Mouse (Mus musculus) left cerebral cortex, postnatal 36 days (tissue): Measurements from ENCODE around the gene Mei1. TPM values are rescaled to one million over a fixed set of nuclear protein-coding genes. Genes with fewer than 3 reads are reported as not detected.
"Not testable (repeated sequence)": the region's sequence is repeated elsewhere in the genome, so short reads cannot be mapped to it uniquely, and the experiment has no call there.

Experiments used
- DNase-seq, 2 experiments: peaks; one replicate each; pipeline ENCODE4 v3.0.0; 2021 to 2022; ENCODE audit warnings: low spot score in 2 of 2, mixed read lengths in 1 of 2
- intact Hi-C: fragments of 180-260 bp; cut with DNase I; formaldehyde crosslinking; loops from one replicate; pipeline ENCODE4 v1.15.1; 2025
- total RNA-seq, 2 experiments: library from RNA; stranded (reverse); gene quantifications; 2 replicates each; pipeline ENCODE4 v1.2.3; 2021

Mei1 gene
- total RNA-seq, 2 experiments from 2014 or later, result 3.4 to 3.6 TPM

DNA sequence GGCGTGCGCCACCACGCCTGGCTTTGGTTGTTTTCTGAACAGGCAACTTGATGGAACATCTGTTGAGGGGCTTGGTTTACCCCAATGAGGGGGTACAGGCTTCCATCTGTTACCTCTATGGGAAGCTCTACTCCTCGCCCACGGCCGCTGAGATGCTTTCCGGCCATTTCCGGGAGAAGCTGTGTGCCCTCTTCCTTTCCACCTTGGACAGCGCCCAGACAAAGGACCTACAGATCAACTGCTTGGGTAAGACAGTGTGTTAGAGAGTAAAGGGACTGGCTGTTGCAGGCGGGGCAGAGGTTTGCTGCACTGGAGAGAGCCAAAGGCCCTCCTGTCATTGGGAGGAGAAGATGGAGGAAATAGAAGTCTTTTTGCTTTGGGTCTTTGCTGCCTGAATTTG, 10.1 kb downstream of the Mei1 start:
- DNase-seq, result no peak
- intact Hi-C loops, result loop anchor here (5.0 kb wide), 1 partner anchor 157 kb away; no protein-coding TSS in a partner anchor

- intact Hi-C loops, result loop anchor here (5.0 kb wide), 1 partner anchor 156 kb away; no protein-coding TSS in a partner anchor
Measured at GRCm38 (mm10) chr15:82081161-82081560, 11.4 kb downstream of the Mei1 start.

GRCm38 (mm10) chr15:82085606-82086005, 15.8 kb downstream of the Mei1 start:
- DNase-seq, result peak in 1 of 2 experiments; percentile 53
- intact Hi-C loops, result loop anchor here (5.0 kb wide), 1 partner anchor 52 kb away; no protein-coding TSS in a partner anchor

More at GRCm38 (mm10) chr15:82081161-82081560, 11.4 kb downstream of the Mei1 start:
- DNase-seq, result peak; percentile 66 to 73

DNA sequence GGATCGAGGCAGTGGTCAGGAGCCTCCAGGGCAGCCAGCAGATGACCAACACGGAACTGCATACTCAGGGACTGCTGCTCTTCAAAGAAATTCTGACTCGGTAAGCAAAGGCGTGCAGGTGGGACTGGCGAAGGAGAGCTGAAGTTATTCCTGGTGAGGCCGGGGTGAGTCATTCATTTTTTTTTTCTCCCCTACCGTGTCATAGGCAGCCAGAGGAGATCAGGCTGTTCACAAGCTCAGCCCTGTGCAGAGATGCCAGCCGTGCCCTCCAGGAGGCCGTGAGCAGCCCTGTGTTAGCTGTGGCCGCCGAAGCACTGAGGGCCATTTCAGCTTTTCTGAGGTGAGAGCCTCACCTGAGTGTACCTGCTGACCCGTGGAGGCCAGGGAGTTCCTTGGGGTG, 16.3 kb downstream of the Mei1 start:
- peak; percentile 50 to 52 for DNase-seq
- intact Hi-C loops, result loop anchor here (5.0 kb wide), 1 partner anchor 51 kb away; no protein-coding TSS in a partner anchor

DNA sequence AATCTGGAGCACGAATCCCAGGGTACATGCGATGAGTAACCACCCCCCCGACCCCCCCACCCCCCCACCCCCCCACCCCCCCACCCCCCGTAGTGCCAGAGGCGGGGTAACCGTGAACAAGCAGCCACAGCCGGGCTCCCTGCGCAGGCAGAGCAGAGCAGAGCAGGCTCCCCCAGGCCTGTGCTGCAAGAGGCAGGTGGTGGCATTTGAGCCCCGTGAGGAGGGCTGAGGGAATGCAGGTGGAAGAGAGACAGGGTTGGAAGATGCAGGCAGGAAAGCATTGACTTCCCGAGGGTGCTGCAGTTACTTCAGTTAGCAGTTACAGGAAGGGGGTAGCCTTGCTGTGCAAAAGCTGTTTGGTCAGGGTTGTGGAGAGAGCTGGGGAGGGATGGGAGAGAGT, 17.5 kb downstream of the Mei1 start:
- DNase-seq, result peak in 1 of 2 experiments; percentile 46
- intact Hi-C loops, result loop anchor here (5.0 kb wide), 1 partner anchor 50 kb away; no protein-coding TSS in a partner anchor

DNA sequence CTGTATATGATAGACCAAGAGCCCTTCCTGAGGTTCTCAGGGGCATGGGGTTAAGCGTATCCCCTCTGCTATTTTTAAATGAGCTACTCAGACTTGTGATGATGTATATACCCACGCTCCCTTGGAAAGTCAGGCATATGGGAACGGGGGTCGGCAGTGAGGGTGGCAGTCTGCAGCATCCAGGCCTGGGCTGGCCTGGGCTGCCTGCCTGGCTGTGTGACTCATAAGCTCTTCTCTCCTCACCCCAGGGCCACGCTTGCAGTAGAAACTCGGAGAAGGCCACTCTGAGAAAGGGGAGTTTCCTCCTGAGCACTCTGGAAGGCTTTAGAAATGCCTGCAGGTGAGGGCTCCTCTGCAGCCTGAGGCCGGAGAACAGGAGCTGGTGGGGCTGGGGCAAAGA, 21.3 kb downstream of the Mei1 start:
- peak in 1 of 2 experiments; percentile 27 for DNase-seq
- intact Hi-C loops, result no loop called here

GRCm38 (mm10) chr15:82106953-82107555, 37.3 kb downstream of the Mei1 start:
- DNase-seq, result peak; percentile 51 to 64
- intact Hi-C loops, result loop anchor here (5.0 kb wide), 1 partner anchor 40 kb away; the partner anchor contains the start of gene Mei1

DNA sequence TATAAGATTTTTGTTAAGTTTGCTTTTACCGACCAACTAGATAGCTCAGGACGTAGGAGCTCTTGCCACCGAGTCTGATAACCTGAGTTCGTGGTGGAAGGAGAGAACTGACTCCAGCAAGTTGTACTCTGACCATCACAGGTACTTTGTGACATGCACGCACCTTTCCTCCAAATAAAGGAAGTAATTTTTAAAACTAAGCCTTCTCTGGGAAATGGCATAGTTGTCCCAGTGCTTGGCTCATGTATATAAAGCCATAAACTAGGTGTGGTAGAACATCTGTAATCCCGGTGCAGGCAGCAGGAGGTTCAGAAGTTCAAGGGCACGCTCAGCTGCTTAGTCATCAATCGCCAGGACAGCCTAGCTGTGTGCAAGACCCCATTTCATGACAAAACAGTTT, 50.7 kb downstream of the Mei1 start:
- intact Hi-C loops, result no loop called here

GRCm38 (mm10) chr15:82126690-82127089, 56.9 kb downstream of the Mei1 start:
- intact Hi-C loops, result not testable (repeated sequence)

More for the DNA sequence above, 50.7 kb downstream of the Mei1 start:
- DNase-seq, result no peak

GRCm38 (mm10) chr15:82127426-82128374, 57.9 kb downstream of the Mei1 start, which contains the start of gene Ccdc134:
Gene Ccdc134 (plus strand): TSS chr15:82127922.
- intact Hi-C loops, result no loop called here
- DNase-seq, result peak; percentile 96 to 97

More at GRCm38 (mm10) chr15:82126690-82127089, 56.9 kb downstream of the Mei1 start:
- not testable (repeated sequence) for DNase-seq

- DNase-seq, result no peak
- intact Hi-C loops, result no loop called here
Measured at GRCm38 (mm10) chr15:82128398-82128797, 58.6 kb downstream of the Mei1 start.

DNA sequence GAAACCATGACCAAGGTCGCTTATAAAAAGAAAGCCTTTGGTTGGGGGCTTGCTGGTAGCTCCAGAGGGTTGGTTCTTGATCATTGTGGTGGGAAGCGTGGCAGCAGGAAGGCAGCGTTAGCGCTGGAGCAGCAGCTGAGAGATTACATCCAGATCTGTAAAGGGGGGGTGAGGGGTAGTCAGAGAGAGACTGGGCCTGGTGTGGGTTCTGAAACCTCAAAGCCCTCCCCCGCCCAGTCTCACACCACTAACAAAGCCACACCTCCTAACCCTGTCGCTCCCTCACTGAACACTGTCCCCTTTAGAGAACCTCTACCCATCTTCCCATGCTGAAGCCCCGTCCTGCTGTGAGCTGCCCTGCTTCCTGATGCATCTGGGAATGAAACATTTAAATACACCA, 60.8 kb downstream of the Mei1 start:
- intact Hi-C loops, result no loop called here
- no peak for DNase-seq

DNA sequence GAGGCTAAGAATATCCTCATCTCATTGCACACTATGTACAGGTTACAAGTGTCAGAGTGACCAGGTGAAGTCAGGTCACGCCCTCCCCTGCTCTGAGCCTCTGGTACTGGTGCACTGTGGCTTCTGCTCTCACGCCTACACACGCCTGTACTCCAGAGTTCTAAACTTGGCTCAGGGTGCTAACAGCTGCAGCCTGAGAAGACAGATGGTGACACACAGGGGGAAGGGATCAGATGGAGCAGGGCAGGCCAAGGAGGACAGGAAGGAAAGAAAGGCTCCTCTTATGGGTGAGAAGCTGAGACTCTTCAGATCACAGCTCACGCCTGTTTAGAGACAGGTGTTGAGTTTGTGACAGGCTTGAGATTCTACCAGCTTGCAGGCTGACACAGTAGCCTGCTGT, 65.6 kb downstream of the Mei1 start:
- intact Hi-C loops, result loop anchor here (5.0 kb wide), 2 partner anchors 48 to 68 kb away; partner anchors contain the start of gene Mei1
- DNase-seq, result peak; percentile 27 to 44

DNA sequence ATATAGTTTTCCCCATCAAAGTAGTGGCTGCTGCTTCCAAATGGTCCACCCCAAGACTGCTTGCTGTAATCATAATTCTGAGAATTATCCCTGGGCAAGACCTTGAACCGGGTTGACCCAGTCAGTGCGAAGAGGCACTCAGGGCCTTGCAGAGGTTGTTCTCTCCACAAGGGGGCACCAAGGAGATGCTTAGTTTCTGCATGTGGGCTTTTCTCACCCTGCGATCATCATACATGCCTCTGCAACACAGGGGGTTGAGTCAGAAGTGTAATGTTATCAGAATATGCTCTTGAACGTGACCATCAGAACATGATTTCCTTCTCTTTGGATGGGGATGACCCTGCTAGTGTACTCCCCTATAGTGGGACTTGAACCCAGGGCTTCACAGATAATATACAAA, 68.8 kb downstream of the Mei1 start:
- DNase-seq, result peak; percentile 29 to 55
- intact Hi-C loops, result loop anchor here (5.0 kb wide), 2 partner anchors 51 to 71 kb away; partner anchors contain the start of gene Mei1

GRCm38 (mm10) chr15:82139196-82139595, 69.4 kb downstream of the Mei1 start:
- intact Hi-C loops, result loop anchor here (1.0 to 5.0 kb wide), 3 partner anchors 52 to 97 kb away; partner anchors contain the start of gene Mei1
- no peak for DNase-seq

DNA sequence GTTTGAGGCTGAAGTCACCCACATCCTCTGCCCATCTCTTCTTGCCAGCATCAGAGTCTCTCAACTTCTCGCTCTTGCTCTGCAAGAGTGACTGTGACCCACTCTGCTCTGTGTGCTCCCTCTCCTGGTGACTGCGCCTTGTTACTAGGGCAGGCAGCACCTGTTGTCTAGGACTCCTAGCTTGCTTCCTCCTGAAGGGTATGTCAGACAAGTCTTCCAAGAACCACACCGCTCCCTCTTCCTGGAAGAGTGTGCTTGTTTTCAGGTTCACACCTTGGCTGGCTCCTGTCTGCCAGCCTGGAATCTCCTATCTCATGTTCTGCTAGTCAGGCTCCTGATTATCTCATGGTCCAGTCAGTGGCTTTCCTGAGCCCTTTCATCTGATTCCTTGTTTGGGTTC, 70.6 kb downstream of the Mei1 start:
- DNase-seq, result no peak
- intact Hi-C loops, result no loop called here

DNA sequence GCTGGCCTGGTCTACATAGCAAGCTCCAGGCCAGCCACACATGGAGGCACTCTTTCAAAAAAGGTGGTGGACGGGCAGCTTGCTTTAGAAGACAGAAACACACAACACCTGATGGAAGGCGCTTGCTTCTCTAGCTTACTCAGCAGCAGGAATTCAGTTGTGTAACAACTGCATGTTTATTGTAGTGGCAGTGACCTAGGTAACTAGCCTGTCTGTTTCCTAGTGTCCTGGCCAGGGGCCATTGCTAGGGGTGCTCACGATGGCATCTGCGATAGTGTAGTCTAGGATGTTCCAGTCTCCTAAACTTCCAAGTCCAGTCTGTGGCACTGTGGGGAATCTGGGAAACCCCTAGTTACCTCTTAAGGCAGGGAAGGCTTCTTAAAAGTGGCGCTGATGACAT, 74.4 kb downstream of the Mei1 start:
- intact Hi-C loops, result no loop called here
- DNase-seq, result no peak

GRCm38 (mm10) chr15:82145408-82145807, 75.6 kb downstream of the Mei1 start:
- intact Hi-C loops, result no loop called here
- no peak for DNase-seq

- DNase-seq, result no peak
- intact Hi-C loops, result no loop called here
Measured at GRCm38 (mm10) chr15:82145851-82146769, 76.3 kb downstream of the Mei1 start.
